Mouse (Mus musculus) pancreas, adult 10 weeks (tissue): ENCODE data around the gene Zmynd12. TPM values are rescaled to one million over a fixed set of nuclear protein-coding genes. Genes with fewer than 3 reads are reported as not detected.

Source experiments
- polyA plus RNA-seq: library from polyadenylated mRNA; stranded (reverse); fragments of 350-450 nt; fragmentation: Illumina TruSeq; extraction: RNeasy Lipid Tissue Mini Kit (QIAGEN cat#74804); gene quantifications from one replicate; pipeline ENCODE4 v1.2.3, GENCODE M21; 2015; ENCODE audit warnings: low read depth, low replicate concordance; ENCODE audit not compliant: insufficient read depth

The Zmynd12 gene
- polyA plus RNA-seq, result not detected

GRCm38 (mm10) chr4:119422294-119422964 lies at the start of gene Zmynd12, which contains the start of gene Ppcs:
Gene Zmynd12 (plus strand): TSS chr4:119422814.
Gene Ppcs (minus strand): TSS chr4:119422420.

DNA sequence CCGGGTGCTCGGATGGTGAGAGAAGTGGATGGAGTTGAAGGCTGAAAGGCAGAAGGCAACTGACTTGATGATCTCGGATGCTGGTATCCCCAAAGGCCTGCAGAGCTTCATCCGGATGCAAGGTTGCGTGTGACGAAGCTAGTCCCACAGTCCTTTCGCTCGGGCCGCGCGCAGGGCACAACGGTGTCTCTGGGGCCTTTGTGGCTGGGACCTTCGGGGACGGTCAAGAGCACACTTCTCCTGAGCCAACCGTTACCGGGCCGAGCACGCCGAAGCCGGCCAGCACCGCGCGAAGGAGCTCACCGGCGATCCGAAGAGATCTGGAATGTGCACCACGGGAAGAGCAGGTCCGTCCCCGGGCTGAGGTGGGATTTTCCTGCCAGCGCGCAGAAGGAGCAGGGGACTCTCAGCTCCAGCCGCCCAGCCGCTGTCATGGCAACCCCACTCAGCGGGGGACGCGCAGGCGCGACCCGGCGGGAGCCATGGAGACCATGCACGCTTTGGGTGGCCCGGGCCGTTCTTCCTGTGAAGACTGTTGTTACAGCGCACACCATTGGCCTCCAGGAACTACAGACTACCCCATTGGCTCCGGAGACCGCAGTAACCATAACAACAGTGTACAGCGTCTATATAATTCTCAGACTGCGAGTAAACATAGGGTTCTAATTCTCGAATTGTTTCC lies 7.4 kb upstream of the Zmynd12 start, which contains the start of gene Ccdc30:
Gene Ccdc30 (minus strand): TSS at position 450 of the 682 bp plus-strand sequence.

DNA sequence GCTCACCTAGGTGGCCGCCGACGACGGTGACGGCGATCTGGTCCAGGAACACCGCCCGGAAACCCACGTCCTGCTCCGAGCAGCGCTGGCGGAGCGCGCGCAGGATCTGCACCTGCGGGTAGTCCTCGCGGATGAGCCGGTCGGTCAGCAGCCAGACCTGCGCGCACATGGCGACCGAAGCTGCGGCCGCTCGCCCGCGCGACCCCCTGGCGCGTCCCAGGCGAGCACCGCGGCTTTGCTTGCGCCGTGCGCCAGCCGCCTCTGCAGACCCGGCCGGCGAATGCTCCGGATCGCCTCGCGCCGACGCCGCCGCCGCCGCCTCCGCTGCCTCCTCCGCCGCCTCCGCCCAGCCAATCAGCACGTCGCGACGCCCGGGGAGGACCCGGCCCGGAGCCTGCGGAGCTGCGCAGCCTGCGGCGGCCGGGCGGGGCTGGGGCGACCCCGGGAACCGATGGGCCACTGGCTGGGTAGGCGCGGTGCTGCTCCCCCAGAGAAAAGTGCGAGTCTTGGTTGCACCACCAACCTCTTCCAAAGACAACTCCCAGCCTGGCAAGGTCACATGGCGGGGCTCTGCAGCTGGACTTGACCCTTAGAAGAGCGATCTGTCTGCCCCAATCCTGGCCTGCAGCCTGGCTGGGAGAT lies 69.8 kb downstream of the Zmynd12 start, which contains the start of gene Rimkla:
Gene Rimkla (minus strand): TSS at position 338 of the 642 bp plus-strand sequence.

Other genes starting within 250 kb of the Zmynd12 start
- 3.7 TPM for gene Zfp691, start 248.6 kb upstream of the Zmynd12 start, polyA plus RNA-seq
- gene Ermap, start 232.8 kb upstream of the Zmynd12 start, polyA plus RNA-seq, result not detected
- gene Svbp, start 227.5 kb upstream of the Zmynd12 start, polyA plus RNA-seq, result 5.2 TPM
- not detected for gene Tmem269, start 204.6 kb upstream of the Zmynd12 start, polyA plus RNA-seq
- 1.6 TPM for gene AU022252, start 190.1 kb upstream of the Zmynd12 start, polyA plus RNA-seq
- 5.2 TPM for gene P3h1, start 189.9 kb upstream of the Zmynd12 start, polyA plus RNA-seq
- gene Cldn19, start 167.4 kb upstream of the Zmynd12 start, polyA plus RNA-seq, result not detected
- 82.7 TPM for gene Ybx1, start 128.2 kb upstream of the Zmynd12 start, polyA plus RNA-seq
- gene Ppih, start 102.3 kb upstream of the Zmynd12 start, polyA plus RNA-seq, result 6.9 TPM
- 1.5 TPM for gene Ccdc30, start 7.3 kb upstream of the Zmynd12 start, polyA plus RNA-seq
- 3.3 TPM for gene Ppcs, start 394 bp upstream of the Zmynd12 start, polyA plus RNA-seq
- 0.31 TPM for gene Rimkla, start 69.8 kb downstream of the Zmynd12 start, polyA plus RNA-seq
- gene Foxj3, start 114.2 kb downstream of the Zmynd12 start, polyA plus RNA-seq, result 5.0 TPM
- 2.3 TPM for gene Frg2f1, start 116.7 kb downstream of the Zmynd12 start, polyA plus RNA-seq
- not detected for gene Guca2a, start 214.9 kb downstream of the Zmynd12 start, polyA plus RNA-seq
- gene Guca2b, start 236.1 kb downstream of the Zmynd12 start, polyA plus RNA-seq, result not detected